Mouse (Mus musculus) mesoderm, embryonic 11.5 days (tissue): ENCODE measurements at regions not wholly inside any gene's neighbourhood (a gene's known extent, or its start where the extent isn't known, plus 50 kb on each side); places are given as distances from the start of the nearest gene placed in this dataset.

Experiments
- DNase-seq: peaks from one replicate; pipeline ENCODE4 v3.0.0-alpha.2; 2012; ENCODE audit warnings: low read depth, low spot score

GRCm38 (mm10) chr2:144123395-144124034, 90.7 kb downstream of the Banf2 start:
- peak; percentile 39 for DNase-seq

GRCm38 (mm10) chr2:144127082-144128037, 94.5 kb downstream of the Banf2 start:
- no peak for DNase-seq

GRCm38 (mm10) chr2:144128038-144128402, 95.2 kb downstream of the Banf2 start:
- DNase-seq, result no peak

DNA sequence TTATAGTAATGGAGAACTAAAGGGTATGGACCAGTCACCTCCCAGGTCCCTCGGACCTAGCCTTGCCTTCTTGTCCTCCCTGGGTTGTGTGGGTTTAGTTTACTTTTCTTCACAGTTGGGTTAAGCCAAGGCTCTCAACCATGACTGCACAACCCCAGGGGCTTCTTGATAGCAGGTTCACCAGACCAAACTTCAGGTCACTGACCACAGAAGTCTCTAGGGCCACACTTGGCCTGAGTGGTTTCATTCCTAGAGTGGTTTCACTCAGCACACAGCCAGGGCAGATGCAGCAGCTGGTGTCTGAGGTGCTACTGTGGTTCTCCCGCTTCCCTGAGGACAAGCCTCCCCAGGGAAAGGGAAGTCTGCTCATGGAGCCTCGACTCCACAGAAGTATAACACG, 95.7 kb downstream of the Banf2 start:
- DNase-seq, result no peak

DNA sequence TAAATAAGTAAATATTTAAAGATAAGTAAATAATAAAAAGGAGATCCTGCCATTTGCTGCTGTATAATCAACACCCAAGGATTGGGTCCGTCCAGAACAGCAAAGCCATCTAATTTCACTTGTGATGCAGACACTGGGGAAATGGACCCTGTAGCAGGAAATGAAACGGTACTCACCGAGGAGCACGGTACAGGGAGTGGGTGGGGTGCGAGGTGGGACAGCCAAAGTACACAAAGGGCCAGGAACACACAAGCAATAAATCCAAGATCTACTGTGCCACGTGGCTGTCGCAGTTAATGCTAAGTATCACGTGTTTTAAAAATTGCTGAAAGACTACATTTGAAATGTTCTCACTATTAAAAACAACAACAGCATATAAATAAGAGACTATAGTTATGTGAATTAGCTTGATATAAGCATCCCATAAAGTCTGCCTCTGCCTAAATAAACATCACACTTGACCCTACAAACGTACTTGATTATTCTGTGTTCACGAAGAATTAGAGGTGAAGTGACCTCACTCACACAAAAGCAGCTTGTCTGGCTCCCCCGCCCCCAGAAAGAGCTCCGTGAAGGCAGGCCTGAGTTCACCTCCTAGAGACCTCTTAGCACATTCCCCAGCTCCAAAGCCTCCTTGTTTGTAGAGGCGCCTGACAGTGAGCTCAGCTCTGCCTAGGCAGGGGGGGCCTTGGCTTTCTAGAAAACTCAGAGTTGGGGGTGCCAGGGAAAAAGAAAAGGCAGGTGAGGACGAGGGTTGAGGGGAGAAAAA, 101.1 kb downstream of the Banf2 start:
- no peak for DNase-seq

DNA sequence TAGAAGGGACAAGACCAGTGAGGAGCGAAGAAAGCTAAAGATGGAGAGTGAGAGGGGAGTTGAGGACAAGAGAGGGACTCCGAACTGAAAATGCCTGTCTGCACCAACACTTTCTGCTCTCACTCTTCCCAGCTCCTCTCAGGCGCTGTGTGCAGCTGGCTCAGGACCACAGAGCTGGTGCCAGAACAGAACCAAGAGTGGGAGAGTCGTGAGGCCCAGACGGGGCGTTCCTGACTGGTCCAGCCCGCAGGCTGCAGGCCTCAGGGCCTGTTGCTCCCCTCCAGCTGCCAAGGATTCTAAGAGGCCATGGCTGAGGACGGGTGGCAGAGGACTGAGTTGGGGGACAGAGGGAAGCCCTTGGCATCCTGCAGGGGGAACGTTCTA, 101.7 kb downstream of the Banf2 start:
- no peak for DNase-seq

GRCm38 (mm10) chr2:144135586-144135985, 102.7 kb downstream of the Banf2 start:
- DNase-seq, result no peak

DNA sequence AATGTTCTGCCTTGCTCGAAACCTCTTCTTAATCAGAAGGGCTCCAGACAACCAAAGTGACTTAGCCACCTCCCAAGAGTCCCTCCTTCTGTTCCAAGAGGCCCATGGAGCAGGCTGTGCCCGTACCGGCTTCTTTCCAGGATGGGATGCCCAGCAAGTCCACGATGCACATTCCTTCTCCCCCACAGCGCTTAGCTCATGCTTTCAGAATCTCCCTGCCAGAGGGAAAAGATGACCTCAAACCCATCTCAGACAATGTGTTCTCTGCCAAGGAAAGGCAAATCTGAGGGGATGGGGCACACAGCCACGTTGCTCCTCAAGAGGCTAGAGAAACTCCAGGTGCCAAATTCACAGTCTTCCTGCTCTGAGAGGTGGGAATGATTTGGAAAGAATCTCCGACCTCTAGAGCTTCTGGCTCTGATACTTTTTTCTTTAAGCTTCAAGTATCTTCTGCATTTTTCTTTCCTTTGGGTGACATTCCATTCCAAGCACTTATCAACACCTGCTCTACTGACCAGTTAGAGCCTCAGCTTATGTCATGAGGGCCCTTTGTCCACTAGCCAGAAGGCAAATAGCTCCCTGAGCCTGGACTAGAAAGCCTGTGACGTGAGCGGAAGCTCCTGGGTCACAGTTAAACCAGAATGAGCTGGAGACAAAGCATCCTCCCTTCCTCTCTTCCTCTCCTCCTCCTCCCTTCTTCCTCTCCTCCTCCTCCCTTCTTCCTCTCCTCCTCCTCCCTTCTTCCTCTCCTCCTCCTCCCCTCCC, 110.9 kb downstream of the Banf2 start:
- DNase-seq, result no peak

DNA sequence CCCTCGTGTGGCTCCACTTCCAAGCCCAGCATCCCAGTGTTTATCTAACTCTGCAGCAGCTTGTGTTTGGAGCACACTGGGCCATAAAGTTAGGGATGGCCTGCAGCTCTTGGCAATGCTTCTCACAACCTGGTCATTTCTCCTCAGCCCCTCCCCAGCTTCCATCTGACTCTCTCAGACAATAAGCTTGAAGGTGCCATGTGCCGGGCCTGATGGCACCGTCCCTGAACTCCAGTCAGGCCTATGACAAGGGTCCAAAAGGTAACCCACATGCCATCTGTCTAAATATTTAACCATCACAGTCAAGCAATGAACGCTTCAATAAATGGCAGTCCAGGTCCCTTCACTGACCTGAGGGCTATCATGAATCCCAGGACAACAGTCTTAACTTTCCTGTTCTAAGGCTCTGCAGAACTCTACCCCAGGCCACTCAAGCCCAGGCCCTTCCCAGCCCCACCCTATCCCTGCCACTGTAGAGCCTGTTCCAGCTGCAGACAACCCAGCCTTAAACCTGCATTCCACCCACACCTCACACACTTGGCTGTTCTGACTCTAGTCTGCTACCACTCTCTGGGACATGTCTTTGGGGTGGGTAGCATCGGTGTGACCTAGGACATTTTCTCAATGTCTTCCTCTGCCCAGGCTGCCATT, 111.8 kb downstream of the Banf2 start:
- DNase-seq, result no peak

DNA sequence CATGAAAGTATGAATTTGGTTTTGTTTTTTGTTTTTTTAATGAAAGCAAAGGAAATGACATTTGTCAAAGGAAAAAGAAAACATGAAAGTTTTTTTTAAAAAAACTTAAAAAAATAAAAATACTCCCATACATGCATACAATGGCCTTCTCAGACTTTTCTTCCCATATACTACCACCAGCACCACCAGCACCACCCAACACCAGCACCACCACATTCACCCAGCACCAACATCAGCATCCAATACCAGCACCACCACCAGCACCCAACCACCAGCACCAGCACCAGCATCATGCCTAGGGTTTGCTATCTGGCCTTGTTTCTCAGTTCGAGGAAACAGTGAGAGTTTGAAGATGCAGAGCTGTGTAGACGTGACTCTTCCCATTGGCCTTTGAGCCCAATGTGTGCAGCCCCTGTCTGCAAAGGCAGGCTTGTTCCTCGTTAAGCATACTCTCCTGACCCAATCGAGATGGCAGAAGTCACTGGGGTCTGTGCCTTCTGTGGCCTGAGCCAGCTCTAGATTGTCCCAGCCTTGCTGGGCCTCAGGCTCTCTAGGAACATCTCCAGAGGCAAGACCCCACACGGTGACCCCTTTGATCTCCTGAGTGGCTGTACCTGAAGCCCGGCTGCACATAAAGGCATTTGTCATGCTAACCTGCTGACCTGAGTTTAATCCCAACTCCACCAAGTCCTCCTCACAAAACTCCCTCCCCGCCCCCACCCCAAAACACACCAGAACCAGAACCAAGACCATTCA, 113.8 kb upstream of the Mgme1 start:
- no peak for DNase-seq

GRCm38 (mm10) chr2:144157343-144157742, 113.1 kb upstream of the Mgme1 start:
- DNase-seq, result no peak

DNA sequence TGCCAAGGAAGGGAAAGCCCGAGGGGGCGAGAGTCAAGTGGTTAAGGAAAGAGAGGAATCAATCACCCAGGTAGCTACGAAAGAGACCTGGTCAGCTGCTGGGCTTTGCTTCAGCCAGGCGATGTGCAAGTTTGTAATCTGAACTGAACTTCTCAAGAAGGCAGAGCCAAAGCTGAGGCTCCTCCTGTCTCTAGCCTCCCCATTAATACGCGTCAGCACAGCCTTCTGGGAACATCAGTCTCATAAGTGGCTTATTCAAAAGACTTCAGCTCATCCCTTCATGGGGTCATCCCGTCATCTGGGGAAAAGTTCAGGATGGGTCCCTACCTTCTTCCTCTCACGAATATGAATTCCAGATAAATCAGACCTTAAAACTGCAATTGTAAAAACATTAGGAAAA, 112.2 kb upstream of the Mgme1 start:
- DNase-seq, result no peak

DNA sequence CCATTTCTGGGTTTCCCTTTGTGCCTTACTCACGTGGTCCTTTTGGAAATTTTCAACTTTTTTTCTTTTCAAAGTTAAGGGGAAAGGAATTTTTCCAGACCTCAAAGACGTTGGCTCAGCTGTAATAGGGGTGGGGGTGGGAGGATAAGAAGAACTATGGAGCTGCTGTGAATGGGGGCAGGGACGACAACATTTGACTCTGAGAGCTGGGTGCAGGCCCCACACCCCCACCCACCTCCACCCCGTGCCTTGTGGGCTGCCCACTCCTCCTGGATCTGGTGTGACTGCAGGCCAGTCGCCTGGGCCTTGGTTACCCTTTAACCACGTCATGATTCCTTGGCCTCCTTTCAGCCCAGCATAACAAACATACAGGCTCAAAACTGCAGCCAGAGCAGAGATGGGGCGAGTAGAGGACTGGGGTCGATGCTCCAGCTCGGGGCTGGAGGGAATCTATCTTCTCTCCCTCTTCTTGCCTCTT, 110.6 kb upstream of the Mgme1 start:
- no peak for DNase-seq

GRCm38 (mm10) chr2:144160434-144160833, 110.0 kb upstream of the Mgme1 start:
- no peak for DNase-seq

- no peak for DNase-seq
Observed at GRCm38 (mm10) chr2:144161852-144162251, 108.6 kb upstream of the Mgme1 start.

DNA sequence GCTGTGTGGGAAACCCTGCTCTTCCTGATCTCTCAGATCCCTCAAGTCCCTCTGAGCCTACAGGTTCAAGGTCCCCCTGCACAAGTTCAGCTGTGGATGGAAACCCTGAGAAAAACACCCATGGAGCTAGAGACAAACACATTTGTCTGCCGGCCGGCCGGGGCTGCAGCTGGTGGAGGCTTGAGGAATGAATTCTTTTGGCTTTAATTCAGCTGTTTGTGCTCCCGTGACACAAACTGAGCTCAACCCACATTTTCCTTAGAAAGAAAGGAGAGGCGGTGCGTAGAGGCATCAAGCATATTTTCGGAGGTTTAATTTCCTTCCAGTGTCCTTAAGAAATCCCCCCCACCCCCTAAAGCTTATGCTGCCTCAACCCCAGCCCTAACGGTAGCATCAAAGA, 106.4 kb upstream of the Mgme1 start:
- no peak for DNase-seq

DNA sequence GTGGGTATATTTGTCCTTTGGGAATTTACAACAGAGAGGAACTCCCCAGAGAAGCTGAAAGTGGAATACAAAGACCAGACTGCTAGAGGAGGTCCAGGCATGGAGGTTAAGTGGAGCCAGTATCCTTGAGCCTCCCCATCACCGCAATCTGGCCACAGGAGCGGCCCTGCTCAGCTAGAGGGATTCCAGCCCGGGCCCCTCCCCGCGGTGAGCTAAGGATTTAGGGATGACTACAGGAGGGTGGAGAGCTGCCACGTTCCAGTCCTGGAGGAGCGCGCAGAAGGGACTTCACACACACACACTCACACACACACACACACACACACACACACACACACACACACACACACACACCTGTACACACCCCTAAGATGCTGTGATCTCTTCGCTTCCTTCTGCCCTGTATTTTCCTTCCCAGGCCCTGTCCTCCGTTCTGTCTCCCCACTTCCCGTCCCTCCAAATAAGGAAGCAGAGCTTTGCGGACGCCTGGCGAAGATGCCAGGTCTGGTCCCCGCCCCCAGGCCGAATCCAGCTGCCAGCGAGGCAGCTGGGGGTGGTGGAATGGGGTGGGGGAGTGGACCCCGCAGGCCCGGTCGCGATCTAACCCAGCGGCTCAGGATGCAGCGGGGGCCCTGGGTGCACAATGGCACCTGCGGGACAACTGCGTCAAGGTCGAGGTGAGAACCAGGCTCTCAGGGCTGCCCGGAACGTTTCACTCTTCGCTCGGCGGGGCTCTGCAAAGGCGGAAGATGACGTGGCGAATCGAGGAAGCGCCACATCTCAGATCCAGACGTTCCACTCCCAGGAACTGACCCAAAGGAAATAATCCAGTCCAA, 105.3 kb upstream of the Mgme1 start:
- DNase-seq, result peak; percentile 69

GRCm38 (mm10) chr2:144166102-144166750, 104.2 kb upstream of the Mgme1 start:
- DNase-seq, result no peak
